Mouse (Mus musculus) thymus, postnatal 14 days (tissue): ENCODE results near the gene Lats1.
A peak's percentile ranks its signal among the peaks of the same experiment; 100 is the strongest.

Experiments used
- DNase-seq: peaks from one replicate; pipeline ENCODE4 v3.0.0; 2021

Gene Lats1

GRCm38 (mm10) chr10:7680731-7681301 lies at the start of gene Lats1, which contains the start of gene Pcmt1:
Lats1 (plus strand) TSS chr10:7681214.
Pcmt1 (minus strand) TSS chr10:7681136.
- peak; percentile 92 for DNase-seq

GRCm38 (mm10) chr10:7640366-7640765 lies 40.6 kb upstream of the Lats1 start:
- DNase-seq, result no peak

GRCm38 (mm10) chr10:7645911-7646310 lies 35.1 kb upstream of the Lats1 start:
- no peak for DNase-seq

- DNase-seq, result no peak
Measured at GRCm38 (mm10) chr10:7649059-7649458, 32.0 kb upstream of the Lats1 start.

GRCm38 (mm10) chr10:7651057-7651456 lies 30.0 kb upstream of the Lats1 start:
- DNase-seq, result no peak

- DNase-seq, result peak; percentile 67
Measured at GRCm38 (mm10) chr10:7662471-7663141, 18.4 kb upstream of the Lats1 start.

GRCm38 (mm10) chr10:7663159-7664026 lies 17.6 kb upstream of the Lats1 start:
- DNase-seq, result peak; percentile 92

GRCm38 (mm10) chr10:7664027-7664526 lies 16.9 kb upstream of the Lats1 start:
- no peak for DNase-seq

GRCm38 (mm10) chr10:7664889-7665288 lies 16.1 kb upstream of the Lats1 start:
- no peak for DNase-seq

- peak; percentile 92 for DNase-seq
Measured at GRCm38 (mm10) chr10:7667342-7667802, 13.6 kb upstream of the Lats1 start, which contains the start of gene Nup43. Nup43 (plus strand) TSS chr10:7667503.

- DNase-seq, result peak; percentile 50
Measured at GRCm38 (mm10) chr10:7673673-7674072, 7.3 kb upstream of the Lats1 start.

- peak; percentile 73 for DNase-seq
Measured at GRCm38 (mm10) chr10:7681343-7682025, 470 bp downstream of the Lats1 start.

- no peak for DNase-seq
Measured at GRCm38 (mm10) chr10:7682249-7682648, 1.2 kb downstream of the Lats1 start.

- DNase-seq, result no peak
Measured at GRCm38 (mm10) chr10:7686902-7687301, 5.9 kb downstream of the Lats1 start.

- DNase-seq, result peak; percentile 43
Measured at GRCm38 (mm10) chr10:7695286-7695685, 14.3 kb downstream of the Lats1 start.

GRCm38 (mm10) chr10:7700120-7700519 lies 19.1 kb downstream of the Lats1 start:
- DNase-seq, result no peak

GRCm38 (mm10) chr10:7702586-7702985 lies 21.6 kb downstream of the Lats1 start:
- no peak for DNase-seq

GRCm38 (mm10) chr10:7710121-7710520 lies 29.1 kb downstream of the Lats1 start:
- no peak for DNase-seq

- DNase-seq, result no peak
Measured at GRCm38 (mm10) chr10:7712506-7712905, 31.5 kb downstream of the Lats1 start.

- no peak for DNase-seq
Measured at GRCm38 (mm10) chr10:7715056-7715455, 34.0 kb downstream of the Lats1 start.

- DNase-seq, result peak; percentile 97
Measured at GRCm38 (mm10) chr10:7725751-7726500, 44.9 kb downstream of the Lats1 start, which contains the start of gene Katna1. Katna1 (plus strand) TSS chr10:7726000.

- no peak for DNase-seq
Measured at GRCm38 (mm10) chr10:7726501-7726812, 45.4 kb downstream of the Lats1 start.
